Mouse (Mus musculus) embryonic fibroblast, embryonic 13.5 days (primary cell): ENCODE data around the gene Rnd2.

Experiments used
- CTCF ChIP-seq: IDR thresholded peaks from 2 replicates; pipeline ENCODE4 v1.5.1; 2011; ENCODE audit warnings: mild to moderate bottlenecking, control low read depth, low read length, moderate library complexity, borderline replicate concordance; ENCODE audit not compliant: insufficient read depth
- POLR2A ChIP-seq: IDR thresholded peaks from 2 replicates; pipeline ENCODE4 v1.6.1; 2011; ENCODE audit warnings: low read depth, mild to moderate bottlenecking, control low read depth, low read length, moderate library complexity

GRCm38 (mm10) chr11:101450394-101450793 is 14.4 kb upstream of the Rnd2 start:
- TF ChIP-seq POLR2A (no peak), CTCF (no peak)
